34 mouse cellular contexts compared by ENCODE assay signal in the genomic region with DNA sequence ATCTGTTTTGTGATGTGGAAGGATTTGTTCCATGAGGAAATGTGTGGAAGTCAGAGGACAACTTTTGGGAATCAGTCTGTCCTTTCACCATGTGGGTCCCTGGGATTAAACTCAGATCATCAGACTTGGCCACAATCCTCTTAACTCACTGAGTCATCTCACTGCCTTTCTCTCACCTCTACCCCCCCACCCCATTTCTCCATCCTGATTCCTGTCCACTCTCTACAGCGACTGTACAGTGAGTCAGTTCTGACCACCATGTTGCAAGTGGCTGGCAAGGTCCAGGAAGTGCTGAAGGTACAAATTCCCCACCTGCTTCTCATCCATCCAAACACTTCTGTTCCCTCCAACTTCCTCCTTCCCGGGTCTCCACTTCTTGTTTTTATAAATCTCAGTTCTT. TPM values are rescaled to one million over a fixed set of nuclear protein-coding genes. Genes with fewer than 3 reads are reported as not detected.
DNase-seq lines count a peak whose midpoint lies in the region; ATAC-seq lines count a peak whose summit lies in the region.
"Had no signal": no experiment of that assay in that cellular context is flagged by ENCODE, and none has a peak within 500 bp of the region (broad histone marks: within the 10 kb centered on the region; RNA-seq: fewer than 3 reads in every experiment).

No protein-coding gene starts in this region.

- H3K27me3 ChIP-seq in limb, embryonic 12.5 days: peaks cover 9% of the 10 kb centered on the region
- no peaks in the 10 kb centered on the region for H3K27me3 ChIP-seq in limb, embryonic 10.5 days (ENCODE audit: low read depth, poor library complexity, severe bottlenecking)
- H3K27me3 ChIP-seq in forebrain, embryonic 12.5 days: no peaks in the 10 kb centered on the region; the same call in 1 of the 2 replicates
- H3K27me3 ChIP-seq: forebrain, embryonic 13.5 days had no signal

- no peak for ATAC-seq in limb, embryonic 12.5 days (ENCODE audit: insufficient number of reproducible peaks, insufficient read depth, low FRiP score, low TSS enrichment, low read depth)
- peak; percentile 52 for ATAC-seq in granulocyte monocyte progenitor cell, adult 5-6 weeks (replicated peaks; ENCODE audit: poor library complexity, severe bottlenecking)
- no peak for ATAC-seq in forebrain, embryonic 12.5 days (ENCODE audit: low FRiP score)
- ATAC-seq: forebrain, embryonic 13.5 days; forebrain, embryonic 16.5 days; hindbrain, postnatal 0 days; inflammation-experienced regulatory T-cells, adult 6 months; intestine, embryonic 16.5 days had no signal

- no peak overlapping the region for H3K27ac ChIP-seq in limb, embryonic 12.5 days
- no peak overlapping the region for H3K27ac ChIP-seq in limb, embryonic 10.5 days
- no peak overlapping the region for H3K27ac ChIP-seq in forebrain, embryonic 12.5 days
- H3K27ac ChIP-seq: embryonic facial prominence, embryonic 13.5 days; forebrain, embryonic 13.5 days; heart, adult 2 months; heart, embryonic 10.5 days; heart, embryonic 13.5 days; hindbrain, embryonic 14.5 days; hindbrain, postnatal 0 days had no signal

- intact Hi-C loops in left cerebral cortex, postnatal 14 days (cut with DNase I): loop anchor here (5.0 kb wide), 1 partner anchor 154 kb away; the partner anchor contains the start of gene Zfp512

- no peak for DNase-seq in limb, embryonic 10.5 days (ENCODE audit: low spot score)
- DNase-seq in retina, adult 2 months (ENCODE audit: low read depth, low spot score): peak; percentile 54
- DNase-seq in retina, embryonic 14.5 days (ENCODE audit: low spot score): no peak
- DNase-seq in Muller cell, postnatal 12 days (ENCODE audit: inconsistent ontology term): peak; percentile 12
- no peak for DNase-seq in left cerebral cortex, postnatal 14 days (ENCODE audit: low spot score in 2 of 2)
- DNase-seq: adrenal gland, postnatal 10 days; adrenal gland, postnatal 36 days; B cell, adult 2 months; cerebellum, adult 18-20 months; cerebellum, adult 9-11 months; cerebellum, postnatal 25 days; gastrocnemius, postnatal 10 days; gastrocnemius, postnatal 36 days; heart, adult 2 months; heart, postnatal 14 days; heart, postnatal 4 days had no signal

- peaks cover 14% of the 10 kb centered on the region for H3K4me1 ChIP-seq in limb, embryonic 12.5 days (replicated peaks)
- H3K4me1 ChIP-seq in limb, embryonic 10.5 days: peaks cover 25% of the 10 kb centered on the region
- H3K4me1 ChIP-seq in forebrain, embryonic 12.5 days: peaks cover 19% of the 10 kb centered on the region

- no peak overlapping the region for H3K4me2 ChIP-seq in limb, embryonic 12.5 days
- H3K4me2 ChIP-seq in forebrain, embryonic 12.5 days: no peak overlapping the region
- H3K4me2 ChIP-seq: embryonic facial prominence, embryonic 13.5 days; forebrain, embryonic 13.5 days; heart, embryonic 13.5 days; hindbrain, embryonic 14.5 days had no signal

- H3K36me3 ChIP-seq in limb, embryonic 12.5 days: peaks cover 11% of the 10 kb centered on the region
- peaks cover 9% of the 10 kb centered on the region for H3K36me3 ChIP-seq in limb, embryonic 10.5 days
- H3K36me3 ChIP-seq in forebrain, embryonic 12.5 days (replicated peaks): peaks cover 2% of the 10 kb centered on the region; the same call in 1 of the 2 replicates
- H3K36me3 ChIP-seq: G1E had no signal

- 0 out of 2 replicates have a peak overlapping the region, but pooled peaks have one; percentile 12 for H3K9ac ChIP-seq in limb, embryonic 12.5 days (replicated peaks)
- no peak overlapping the region for H3K9ac ChIP-seq in forebrain, embryonic 12.5 days
- H3K9ac ChIP-seq: embryonic facial prominence, embryonic 13.5 days; forebrain, embryonic 13.5 days; heart, embryonic 13.5 days; hindbrain, embryonic 14.5 days had no signal

- H3K9me3 ChIP-seq in limb, embryonic 12.5 days: no peaks in the 10 kb centered on the region
- H3K9me3 ChIP-seq in limb, embryonic 10.5 days (replicated peaks): no peaks in the 10 kb centered on the region
- H3K9me3 ChIP-seq in forebrain, embryonic 12.5 days: no peaks in the 10 kb centered on the region
- H3K9me3 ChIP-seq: embryonic facial prominence, embryonic 13.5 days; forebrain, embryonic 13.5 days; G1E; heart, embryonic 10.5 days; heart, embryonic 13.5 days had no signal

- WGBS in limb, embryonic 12.5 days: 62% methylated on average over 2 of the region's 2 CpGs
- 73% methylated on average over 2 of the region's 2 CpGs for WGBS in limb, embryonic 10.5 days
- WGBS in forebrain, embryonic 12.5 days: 79% methylated on average over 2 of the region's 2 CpGs

- H3K4me3 ChIP-seq in limb, embryonic 12.5 days (replicated peaks): no peak overlapping the region
- H3K4me3 ChIP-seq in limb, embryonic 10.5 days: no peak overlapping the region
- H3K4me3 ChIP-seq in forebrain, embryonic 12.5 days (replicated peaks): no peak overlapping the region
- H3K4me3 ChIP-seq: embryonic facial prominence, embryonic 13.5 days; erythroblast, embryonic 14.5 days; forebrain, embryonic 13.5 days; heart, adult 2 months; heart, embryonic 10.5 days; heart, embryonic 13.5 days had no signal

RNA-seq across cellular contexts. Expression of gene Gckr, which starts 1.2 kb away (rescaled TPM):
- polyA plus RNA-seq in limb, embryonic 12.5 days (2016; fragmentation: Nextera tagmentation; extraction: Ambion mirVana): 0.45 and 0.74 TPM in 2 replicates
- polyA plus RNA-seq in limb, embryonic 10.5 days (2016; fragmentation: Nextera tagmentation; extraction: Ambion mirVana): 0.31 TPM in 1 of 2 replicates, not detected in the other
- not detected in 2 replicates for total RNA-seq in granulocyte monocyte progenitor cell, adult 5-6 weeks (2014; fragmentation: Nextera tagmentation)
- total RNA-seq in granulocyte monocyte progenitor cell, adult 5-6 weeks (2017): not detected in 2 replicates
- 0.24 TPM in 1 of 2 replicates, not detected in the other for polyA plus RNA-seq in forebrain, embryonic 12.5 days (2016; fragmentation: Nextera tagmentation; extraction: Ambion mirVana)
- under 1 TPM; 0.11 to 0.30 TPM for total RNA-seq in left cerebral cortex, postnatal 14 days (2021)
- total RNA-seq: CH12.LX; common myeloid progenitor, adult 5-6 weeks; gastrocnemius, adult 18-20 months; gastrocnemius, postnatal 36 days; heart, adult 2 months; heart, postnatal 14 days; heart, postnatal 4 days had no signal
- polyA plus RNA-seq: erythroblast, embryonic 14.5 days; G1E; heart, adult 2 months; hindbrain, embryonic 11.5 days had no signal

RNA-seq across cellular contexts. Expression of gene Fndc4, which starts 2.6 kb away (rescaled TPM):
- 86.3 and 87.3 TPM in 2 replicates for polyA plus RNA-seq in limb, embryonic 12.5 days (2016; fragmentation: Nextera tagmentation; extraction: Ambion mirVana)
- 69.0 and 70.6 TPM in 2 replicates for polyA plus RNA-seq in limb, embryonic 10.5 days (2016; fragmentation: Nextera tagmentation; extraction: Ambion mirVana)
- total RNA-seq in granulocyte monocyte progenitor cell, adult 5-6 weeks (2014; fragmentation: Nextera tagmentation): not detected in 2 replicates
- total RNA-seq in granulocyte monocyte progenitor cell, adult 5-6 weeks (2017): not detected in 2 replicates
- 62.2 and 66.3 TPM in 2 replicates for polyA plus RNA-seq in forebrain, embryonic 12.5 days (2016; fragmentation: Nextera tagmentation; extraction: Ambion mirVana)
- 100 to 1,000 TPM; 124 to 147 TPM for total RNA-seq in left cerebral cortex, postnatal 14 days (2021)
- total RNA-seq: common myeloid progenitor, adult 5-6 weeks had no signal
- polyA plus RNA-seq: erythroblast, embryonic 14.5 days; G1E; inflammation-experienced regulatory T-cells, adult 6 months had no signal

RNA-seq across cellular contexts. Expression of gene Ift172, which starts 7.6 kb away (rescaled TPM):
- 55.3 and 55.4 TPM in 2 replicates for polyA plus RNA-seq in limb, embryonic 12.5 days (2016; fragmentation: Nextera tagmentation; extraction: Ambion mirVana)
- 34.7 and 48.6 TPM in 2 replicates for polyA plus RNA-seq in limb, embryonic 10.5 days (2016; fragmentation: Nextera tagmentation; extraction: Ambion mirVana)
- total RNA-seq in granulocyte monocyte progenitor cell, adult 5-6 weeks (2014; fragmentation: Nextera tagmentation): 16.5 and 29.2 TPM in 2 replicates
- total RNA-seq in granulocyte monocyte progenitor cell, adult 5-6 weeks (2017): 12.7 and 44.9 TPM in 2 replicates
- 46.1 and 47.8 TPM in 2 replicates for polyA plus RNA-seq in forebrain, embryonic 12.5 days (2016; fragmentation: Nextera tagmentation; extraction: Ambion mirVana)
- 10 to 100 TPM; 82.8 to 93.9 TPM for total RNA-seq in left cerebral cortex, postnatal 14 days (2021)

RNA-seq across cellular contexts. Expression of gene Krtcap3, which starts 47.0 kb away (rescaled TPM):
- 24.4 and 26.3 TPM in 2 replicates for polyA plus RNA-seq in limb, embryonic 12.5 days (2016; fragmentation: Nextera tagmentation; extraction: Ambion mirVana)
- polyA plus RNA-seq in limb, embryonic 10.5 days (2016; fragmentation: Nextera tagmentation; extraction: Ambion mirVana): 18.3 and 26.7 TPM in 2 replicates
- total RNA-seq in granulocyte monocyte progenitor cell, adult 5-6 weeks (2014; fragmentation: Nextera tagmentation): 1.6 and 19.8 TPM in 2 replicates
- 1.6 and 4.7 TPM in 2 replicates for total RNA-seq in granulocyte monocyte progenitor cell, adult 5-6 weeks (2017)
- polyA plus RNA-seq in forebrain, embryonic 12.5 days (2016; fragmentation: Nextera tagmentation; extraction: Ambion mirVana): 4.7 and 6.7 TPM in 2 replicates
- total RNA-seq in left cerebral cortex, postnatal 14 days (2021): 1 to 10 TPM; 1.6 to 2.0 TPM

RNA-seq across cellular contexts. Expression of gene Gm9970, which starts 57.5 kb away (rescaled TPM):
- 0.84 TPM in 1 of 2 replicates, not detected in the other for polyA plus RNA-seq in limb, embryonic 12.5 days (2016; fragmentation: Nextera tagmentation; extraction: Ambion mirVana)
- 0.40 and 0.48 TPM in 2 replicates for polyA plus RNA-seq in limb, embryonic 10.5 days (2016; fragmentation: Nextera tagmentation; extraction: Ambion mirVana)
- total RNA-seq in granulocyte monocyte progenitor cell, adult 5-6 weeks (2014; fragmentation: Nextera tagmentation): not detected in 2 replicates
- total RNA-seq in granulocyte monocyte progenitor cell, adult 5-6 weeks (2017): not detected in 2 replicates
- polyA plus RNA-seq in forebrain, embryonic 12.5 days (2016; fragmentation: Nextera tagmentation; extraction: Ambion mirVana): 0.54 and 0.89 TPM in 2 replicates
- total RNA-seq in left cerebral cortex, postnatal 14 days (2021): not detected
- total RNA-seq: adrenal gland, postnatal 36 days; CH12.LX; common myeloid progenitor, adult 5-6 weeks; G1E; gastrocnemius, adult 18-20 months; gastrocnemius, postnatal 10 days; gastrocnemius, postnatal 36 days; heart, adult 2 months; heart, postnatal 14 days; heart, postnatal 4 days had no signal
- polyA plus RNA-seq: embryonic facial prominence, embryonic 13.5 days; erythroblast, embryonic 14.5 days; heart, embryonic 10.5 days; inflammation-experienced regulatory T-cells, adult 6 months had no signal

Comparison
In these comparisons a context has a peak if more than half of its experiments do, and no peak if none do; other contexts are left out.
1. DNase-seq: peak in retina, adult 2 months (single experiment) and Muller cell, postnatal 12 days (single experiment); none in limb, embryonic 10.5 days (single experiment), retina, embryonic 14.5 days (single experiment) and left cerebral cortex, postnatal 14 days (0 of 2).